In genomic region chr9:48678426-48679358, GRCm38 (mm10) we compare ENCODE assay signal across 7 mouse cellular contexts.
DNase-seq lines count a peak whose midpoint lies in the region; ATAC-seq and TF ChIP-seq lines count a peak whose summit lies in the region.

No protein-coding gene starts in this region.

- H3K4me2 ChIP-seq in forebrain, embryonic 15.5 days (replicated peaks), result 0 out of 2 replicates have a peak overlapping the region, but pooled peaks have one; percentile 4
- H3K4me2 ChIP-seq in midbrain, embryonic 16.5 days (ENCODE audit: low read length), result peak overlapping the region; percentile 9; the same call in 1 of the 2 replicates

- peaks cover 4% of the 10 kb centered on the region; the same call in 1 of the 2 replicates for H3K27me3 ChIP-seq in forebrain, embryonic 15.5 days
- no peaks in the 10 kb centered on the region for H3K27me3 ChIP-seq in midbrain, embryonic 16.5 days (ENCODE audit: control insufficient read depth, insufficient read depth, low read depth, low read length)
- H3K27me3 ChIP-seq in thymus, adult 2 months (ENCODE audit: control insufficient read depth, insufficient read depth, low read length), result no peaks in the 10 kb centered on the region

- 3% methylated on average over 19 of the region's 19 CpGs for WGBS in forebrain, embryonic 15.5 days
- WGBS in midbrain, embryonic 16.5 days, result 4% methylated on average over 17 of the region's 19 CpGs
- 72% methylated on average over 19 of the region's 19 CpGs for WGBS in thymus, adult 2 months

- peak overlapping the region; percentile 75 for H3K27ac ChIP-seq in forebrain, embryonic 15.5 days (replicated peaks)
- peak overlapping the region; percentile 68 for H3K27ac ChIP-seq in midbrain, embryonic 16.5 days (ENCODE audit: low read length)
- no peak overlapping the region for H3K27ac ChIP-seq in thymus, adult 2 months (ENCODE audit: control insufficient read depth, insufficient read depth, low read length)

- TF ChIP-seq CTCF in thymus, adult 2 months (IDR thresholded peaks at IDR 0.05; ENCODE audit: borderline replicate concordance, control insufficient read depth, extremely low read depth, insufficient read depth, low read length, poor library complexity), result no peak

- H3K4me3 ChIP-seq in forebrain, embryonic 15.5 days, result no peak overlapping the region
- no peak overlapping the region for H3K4me3 ChIP-seq in midbrain, embryonic 16.5 days (ENCODE audit: low read depth, low read length)
- H3K4me3 ChIP-seq in thymus, adult 2 months (ENCODE audit: control insufficient read depth, insufficient read depth, low read length), result no peak overlapping the region

- peak; percentile 77 for ATAC-seq in forebrain, embryonic 15.5 days (replicated peaks)
- ATAC-seq in midbrain, embryonic 16.5 days, result peak; percentile 58

- DNase-seq in adipocyte (ENCODE audit: low spot score), result peak; percentile 28
- DNase-seq in cerebellum, adult 18-20 months, result peak; percentile 70 to 71
- DNase-seq in kidney, postnatal 14 days, result peak; percentile 23
- DNase-seq in thymus, adult 2 months, result no peak
- DNase-seq in spleen, adult 18-20 months, result no peak

- TF ChIP-seq POLR2A in thymus, adult 2 months (IDR thresholded peaks at IDR 0.05; ENCODE audit: control insufficient read depth, extremely low read depth, insufficient read depth, low read length, poor library complexity), result no peak

- no peaks in the 10 kb centered on the region for H3K9me3 ChIP-seq in forebrain, embryonic 15.5 days
- no peaks in the 10 kb centered on the region for H3K9me3 ChIP-seq in midbrain, embryonic 16.5 days (replicated peaks; ENCODE audit: control insufficient read depth, low read length, poor library complexity, severe bottlenecking)

- H3K36me3 ChIP-seq in forebrain, embryonic 15.5 days, result no peaks in the 10 kb centered on the region
- no peaks in the 10 kb centered on the region for H3K36me3 ChIP-seq in midbrain, embryonic 16.5 days (ENCODE audit: control insufficient read depth, insufficient read depth, low read length)
- no peaks in the 10 kb centered on the region for H3K36me3 ChIP-seq in thymus, adult 2 months (ENCODE audit: control insufficient read depth, insufficient read depth, low read length)

- H3K4me1 ChIP-seq in forebrain, embryonic 15.5 days, result peaks cover 51% of the 10 kb centered on the region
- H3K4me1 ChIP-seq in midbrain, embryonic 16.5 days (ENCODE audit: control insufficient read depth, insufficient read depth, low read length), result peaks cover 30% of the 10 kb centered on the region
- no peaks in the 10 kb centered on the region for H3K4me1 ChIP-seq in thymus, adult 2 months (replicated peaks; ENCODE audit: control insufficient read depth, insufficient read depth, low read length)

- no peak overlapping the region for H3K9ac ChIP-seq in forebrain, embryonic 15.5 days (replicated peaks)
- H3K9ac ChIP-seq in midbrain, embryonic 16.5 days (ENCODE audit: low read depth, low read length), result no peak overlapping the region

Comparison
In these comparisons a context has a peak if more than half of its experiments do, and no peak if none do; other contexts are left out.
1. DNase-seq: peak in adipocyte (single experiment), cerebellum, adult 18-20 months (2 of 2) and kidney, postnatal 14 days (single experiment); none in thymus, adult 2 months (single experiment) and spleen, adult 18-20 months (0 of 2).